Mouse (Mus musculus): Measurements from ENCODE around the gene Rasd2. TPM values are rescaled to one million over a fixed set of nuclear protein-coding genes. Genes with fewer than 3 reads are reported as not detected.

Rasd2 gene
- polyA plus RNA-seq, 1 experiment: 9.4 TPM

DNA sequence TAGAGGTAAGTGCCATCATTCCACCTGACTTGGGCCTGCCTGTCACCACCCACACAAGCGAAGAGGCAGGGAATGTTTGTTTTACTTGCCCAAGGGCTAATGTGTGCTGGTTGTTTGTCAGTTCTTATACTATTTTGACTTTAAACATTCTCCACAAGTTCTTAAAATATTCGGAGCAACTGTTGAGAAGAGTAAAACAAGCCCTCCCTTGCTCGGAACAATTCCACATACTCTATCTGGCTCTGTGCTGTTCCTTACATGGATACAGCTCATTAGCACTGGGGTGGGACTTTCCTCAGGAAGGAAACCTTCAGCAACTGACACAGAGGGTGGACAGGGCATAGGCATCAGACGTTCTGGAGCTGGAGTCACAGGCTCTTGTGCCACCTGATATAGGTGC is 15.9 kb upstream of the Rasd2 start:
- Histone ChIP-seq H3K4me3 (ENCODE audit: low read depth, low read length) (no peak overlapping the region), H3K36me3 (ENCODE audit: control insufficient read depth, insufficient read depth, low read length, poor library complexity, severe bottlenecking) (no peaks in the 10 kb centered on the region), H3K27me3 (ENCODE audit: control insufficient read depth, insufficient read depth, low read length, poor library complexity, severe bottlenecking) (no peaks in the 10 kb centered on the region), H3K9me3 (replicated peaks; ENCODE audit: control insufficient read depth, insufficient read depth, low read length, poor library complexity, severe bottlenecking) (no peaks in the 10 kb centered on the region), H3K27ac (ENCODE audit: insufficient read depth, low read length) (no peak overlapping the region), H3K9ac (ENCODE audit: low read depth, poor library complexity, severe bottlenecking) (no peak overlapping the region), H3K4me1 (ENCODE audit: control insufficient read depth, insufficient read depth, low read length) (peaks cover 3% of the 10 kb centered on the region)
- no peak for TF ChIP-seq EP300 (IDR thresholded peaks at IDR 0.05; ENCODE audit: insufficient read depth, low read depth, low read length)
- no peak for TF ChIP-seq POLR2A (IDR thresholded peaks at IDR 0.05; ENCODE audit: insufficient read depth, low read length)
- no peak for TF ChIP-seq CTCF (IDR thresholded peaks at IDR 0.05; ENCODE audit: low read depth, low read length)

DNA sequence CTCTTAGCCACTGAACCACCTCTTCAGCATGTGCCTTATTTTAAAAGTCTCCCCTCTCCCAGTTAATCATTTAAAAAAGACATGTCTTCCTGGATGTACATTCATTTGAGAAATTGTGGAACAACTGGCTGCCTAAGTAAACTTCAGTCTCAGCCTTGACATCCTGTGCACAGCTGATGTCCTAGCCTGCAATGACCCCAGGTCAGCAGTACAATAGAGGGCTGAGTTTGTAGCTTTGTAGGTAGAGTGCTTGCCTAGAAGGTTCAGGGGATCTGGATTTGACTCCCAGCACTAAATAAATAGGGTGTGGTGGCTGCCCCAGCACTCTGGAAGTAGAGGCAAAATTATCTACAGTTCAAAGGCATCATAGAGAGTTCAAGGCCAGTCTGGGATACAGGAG is 15.4 kb upstream of the Rasd2 start:
- peaks cover 3% of the 10 kb centered on the region for H3K4me1 ChIP-seq (ENCODE audit: control insufficient read depth, insufficient read depth, low read length)
- TF ChIP-seq EP300 (IDR thresholded peaks at IDR 0.05; ENCODE audit: insufficient read depth, low read depth, low read length) (no peak), POLR2A (IDR thresholded peaks at IDR 0.05; ENCODE audit: insufficient read depth, low read length) (no peak), CTCF (IDR thresholded peaks at IDR 0.05; ENCODE audit: low read depth, low read length) (no peak)
- no peak overlapping the region for H3K9ac ChIP-seq (ENCODE audit: low read depth, poor library complexity, severe bottlenecking)
- H3K4me3 ChIP-seq (ENCODE audit: low read depth, low read length): no peak overlapping the region
- no peaks in the 10 kb centered on the region for H3K27me3 ChIP-seq (ENCODE audit: control insufficient read depth, insufficient read depth, low read length, poor library complexity, severe bottlenecking)
- no peaks in the 10 kb centered on the region for H3K9me3 ChIP-seq (replicated peaks; ENCODE audit: control insufficient read depth, insufficient read depth, low read length, poor library complexity, severe bottlenecking)
- no peaks in the 10 kb centered on the region for H3K36me3 ChIP-seq (ENCODE audit: control insufficient read depth, insufficient read depth, low read length, poor library complexity, severe bottlenecking)
- H3K27ac ChIP-seq (ENCODE audit: insufficient read depth, low read length): no peak overlapping the region

DNA sequence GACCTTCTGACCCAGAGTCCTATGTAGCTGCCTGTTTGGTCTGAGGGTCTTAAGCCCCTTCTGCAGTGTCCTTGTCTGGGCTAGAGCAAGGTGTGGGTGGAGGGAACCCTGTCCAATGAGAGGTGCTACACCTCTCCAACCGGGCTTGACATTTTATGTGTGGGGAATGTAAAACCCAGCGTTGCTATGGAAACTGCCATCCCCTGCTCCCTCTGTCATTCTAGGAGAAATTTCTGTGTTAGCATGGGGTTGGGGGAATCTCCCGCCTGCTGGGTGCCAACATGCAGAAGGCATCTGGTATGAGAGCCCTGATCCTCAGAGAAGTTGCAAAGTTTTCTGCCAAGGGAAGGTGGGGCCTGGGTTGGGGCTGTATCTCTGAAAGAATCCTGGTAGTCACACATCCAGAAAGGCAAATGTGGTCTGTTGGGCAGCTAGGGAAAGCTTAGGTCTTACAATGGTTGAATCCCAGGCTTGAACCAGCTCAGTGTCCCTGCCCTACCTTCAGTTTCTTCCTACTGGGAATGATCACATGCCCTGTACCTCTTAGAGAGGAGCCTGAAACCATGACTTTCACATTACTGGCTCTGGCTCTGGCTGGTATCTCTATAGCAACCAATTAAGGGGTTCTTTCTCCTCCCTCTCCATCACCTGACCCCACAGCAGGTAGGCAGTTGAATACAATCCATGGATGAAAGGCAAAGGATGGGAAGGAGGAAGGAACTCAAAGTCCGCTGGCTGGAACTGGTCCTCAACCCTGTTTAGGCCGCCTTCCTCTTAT is 14.6 kb upstream of the Rasd2 start:
- H3K27me3 ChIP-seq (ENCODE audit: control insufficient read depth, insufficient read depth, low read length, poor library complexity, severe bottlenecking): no peaks in the 10 kb centered on the region
- H3K4me3 ChIP-seq (ENCODE audit: low read depth, low read length): no peak overlapping the region
- no peak overlapping the region for H3K9ac ChIP-seq (ENCODE audit: low read depth, poor library complexity, severe bottlenecking)
- peaks cover 3% of the 10 kb centered on the region for H3K4me1 ChIP-seq (ENCODE audit: control insufficient read depth, insufficient read depth, low read length)
- H3K9me3 ChIP-seq (replicated peaks; ENCODE audit: control insufficient read depth, insufficient read depth, low read length, poor library complexity, severe bottlenecking): no peaks in the 10 kb centered on the region
- H3K27ac ChIP-seq (ENCODE audit: insufficient read depth, low read length): no peak overlapping the region
- no peak for TF ChIP-seq EP300 (IDR thresholded peaks at IDR 0.05; ENCODE audit: insufficient read depth, low read depth, low read length)
- TF ChIP-seq POLR2A (IDR thresholded peaks at IDR 0.05; ENCODE audit: insufficient read depth, low read length): no peak
- no peak for TF ChIP-seq CTCF (IDR thresholded peaks at IDR 0.05; ENCODE audit: low read depth, low read length)
- no peaks in the 10 kb centered on the region for H3K36me3 ChIP-seq (ENCODE audit: control insufficient read depth, insufficient read depth, low read length, poor library complexity, severe bottlenecking)

DNA sequence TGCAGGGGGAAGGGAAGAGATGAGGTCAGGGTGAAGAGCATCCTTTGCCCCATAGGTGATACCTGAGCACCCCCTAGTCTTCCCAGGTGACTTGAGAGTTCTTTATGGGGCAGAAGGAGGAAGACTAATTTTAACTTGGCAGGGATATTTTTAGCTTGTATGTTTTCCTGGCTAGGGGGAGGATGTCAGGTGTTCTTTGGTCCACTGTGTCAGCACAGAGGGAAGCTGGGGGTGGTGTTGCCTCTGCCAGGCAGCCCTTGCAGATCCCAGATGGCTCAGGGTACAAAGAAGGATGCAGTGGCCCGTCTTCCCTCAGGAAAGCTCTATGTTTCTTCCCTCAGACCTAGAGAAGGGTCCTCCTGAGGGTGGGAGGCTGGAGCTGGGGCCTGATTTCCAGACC is 13.8 kb upstream of the Rasd2 start:
- TF ChIP-seq EP300 (IDR thresholded peaks at IDR 0.05; ENCODE audit: insufficient read depth, low read depth, low read length) (no peak), CTCF (IDR thresholded peaks at IDR 0.05; ENCODE audit: low read depth, low read length) (no peak)
- no peak overlapping the region for H3K4me3 ChIP-seq (ENCODE audit: low read depth, low read length)
- no peaks in the 10 kb centered on the region for H3K36me3 ChIP-seq (ENCODE audit: control insufficient read depth, insufficient read depth, low read length, poor library complexity, severe bottlenecking)
- no peaks in the 10 kb centered on the region for H3K27me3 ChIP-seq (ENCODE audit: control insufficient read depth, insufficient read depth, low read length, poor library complexity, severe bottlenecking)
- H3K9ac ChIP-seq (ENCODE audit: low read depth, poor library complexity, severe bottlenecking): no peak overlapping the region
- H3K4me1 ChIP-seq (ENCODE audit: control insufficient read depth, insufficient read depth, low read length): no peaks in the 10 kb centered on the region
- H3K9me3 ChIP-seq (replicated peaks; ENCODE audit: control insufficient read depth, insufficient read depth, low read length, poor library complexity, severe bottlenecking): no peaks in the 10 kb centered on the region
- H3K27ac ChIP-seq (ENCODE audit: insufficient read depth, low read length): no peak overlapping the region

DNA sequence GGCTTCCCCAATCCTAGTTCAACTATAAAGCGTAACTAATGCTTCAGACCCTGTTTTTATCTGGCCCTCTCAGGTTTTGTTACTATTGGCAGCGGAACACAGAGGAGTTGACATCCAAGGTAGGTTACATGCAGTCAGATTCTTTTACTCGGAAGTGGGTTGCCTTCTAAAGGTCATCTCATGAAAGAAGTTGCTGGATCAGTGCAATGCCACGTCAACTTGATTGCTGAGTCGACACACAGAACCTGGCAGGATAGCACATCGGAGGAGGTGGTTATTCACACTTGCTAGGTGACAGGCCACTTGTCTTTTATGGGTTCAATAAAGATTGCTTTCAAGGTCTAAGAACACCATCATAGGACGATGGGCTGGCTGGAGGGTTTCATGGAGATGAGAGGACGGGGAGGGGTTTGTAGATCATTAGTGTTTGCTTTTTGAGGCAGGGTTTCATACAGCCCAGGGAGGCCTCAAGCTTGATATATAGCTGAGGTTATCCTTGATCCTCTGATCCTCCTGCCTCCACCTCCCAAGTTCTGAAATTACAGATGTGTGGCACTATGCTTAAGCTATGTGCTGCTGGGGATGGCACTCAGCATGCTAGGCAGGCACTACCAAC is 11.6 kb upstream of the Rasd2 start:
- no peak overlapping the region for H3K9ac ChIP-seq (ENCODE audit: low read depth, poor library complexity, severe bottlenecking)
- H3K4me1 ChIP-seq (ENCODE audit: control insufficient read depth, insufficient read depth, low read length): no peaks in the 10 kb centered on the region
- H3K9me3 ChIP-seq (replicated peaks; ENCODE audit: control insufficient read depth, insufficient read depth, low read length, poor library complexity, severe bottlenecking): no peaks in the 10 kb centered on the region
- TF ChIP-seq EP300 (IDR thresholded peaks at IDR 0.05; ENCODE audit: insufficient read depth, low read depth, low read length): no peak
- no peak for TF ChIP-seq CTCF (IDR thresholded peaks at IDR 0.05; ENCODE audit: low read depth, low read length)
- TF ChIP-seq POLR2A (IDR thresholded peaks at IDR 0.05; ENCODE audit: insufficient read depth, low read length): no peak
- no peak overlapping the region for H3K4me3 ChIP-seq (ENCODE audit: low read depth, low read length)
- no peak overlapping the region for H3K27ac ChIP-seq (ENCODE audit: insufficient read depth, low read length)
- peaks cover 1% of the 10 kb centered on the region; the same call in 1 of the 2 replicates for H3K27me3 ChIP-seq (ENCODE audit: control insufficient read depth, insufficient read depth, low read length, poor library complexity, severe bottlenecking)
- H3K36me3 ChIP-seq (ENCODE audit: control insufficient read depth, insufficient read depth, low read length, poor library complexity, severe bottlenecking): no peaks in the 10 kb centered on the region

DNA sequence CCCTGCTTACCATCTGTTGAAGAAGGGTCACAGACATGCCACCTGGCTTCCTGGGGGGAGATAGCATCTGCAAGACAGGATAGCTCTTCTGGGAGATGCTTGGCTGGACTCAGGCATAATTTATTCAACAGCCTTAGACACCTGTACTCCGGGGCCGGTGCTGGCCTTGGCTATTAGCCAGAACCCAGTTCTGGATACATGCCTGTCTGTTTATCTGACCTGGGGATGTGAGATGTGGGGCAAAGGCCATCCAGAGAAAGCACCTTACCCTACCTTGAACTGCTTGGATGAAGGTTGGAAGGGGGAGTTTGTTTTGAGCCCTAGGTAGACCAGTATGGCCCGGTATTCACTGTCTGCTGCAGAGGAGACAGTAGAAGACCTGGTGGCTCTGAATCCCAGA is 10.8 kb upstream of the Rasd2 start:
- no peak for TF ChIP-seq EP300 (IDR thresholded peaks at IDR 0.05; ENCODE audit: insufficient read depth, low read depth, low read length)
- no peak for TF ChIP-seq CTCF (IDR thresholded peaks at IDR 0.05; ENCODE audit: low read depth, low read length)
- no peak for TF ChIP-seq POLR2A (IDR thresholded peaks at IDR 0.05; ENCODE audit: insufficient read depth, low read length)
- Histone ChIP-seq H3K9me3 (replicated peaks; ENCODE audit: control insufficient read depth, insufficient read depth, low read length, poor library complexity, severe bottlenecking) (no peaks in the 10 kb centered on the region), H3K4me1 (ENCODE audit: control insufficient read depth, insufficient read depth, low read length) (no peaks in the 10 kb centered on the region), H3K27me3 (ENCODE audit: control insufficient read depth, insufficient read depth, low read length, poor library complexity, severe bottlenecking) (peaks cover 1% of the 10 kb centered on the region; the same call in 1 of the 2 replicates), H3K27ac (ENCODE audit: insufficient read depth, low read length) (no peak overlapping the region), H3K36me3 (ENCODE audit: control insufficient read depth, insufficient read depth, low read length, poor library complexity, severe bottlenecking) (no peaks in the 10 kb centered on the region), H3K4me3 (ENCODE audit: low read depth, low read length) (no peak overlapping the region), H3K9ac (ENCODE audit: low read depth, poor library complexity, severe bottlenecking) (no peak overlapping the region)

All from ES-Bruce4 (cell line).